Mouse (Mus musculus): Measurements from ENCODE around the gene Notch2. TPM values are rescaled to one million over a fixed set of nuclear protein-coding genes. Genes with fewer than 3 reads are reported as not detected.
A peak's percentile ranks its signal among the peaks of the same experiment; 100 is the strongest.

Notch2 gene
- polyA plus RNA-seq (2015; fragmentation: Nextera tagmentation; extraction: Ambion mirVana): 35.4 and 37.8 TPM in 2 replicates

- WGBS: under 1% methylated on average over 95 of the region's 95 CpGs
- Histone ChIP-seq H3K4me3 (peak within 1 kb of the TSS; percentile 87), H3K4me1 (peaks cover 43% of the 10 kb centered on the region)
These were observed at the start of gene Notch2 for GRCm38 (mm10) chr3:98013401-98014281. Notch2 (plus strand) TSS chr3:98013527.

GRCm38 (mm10) chr3:97964878-97965353 is 48.4 kb upstream of the Notch2 start:
- H3K36me3 ChIP-seq: no peaks in the 10 kb centered on the region
- H3K27me3 ChIP-seq: no peaks in the 10 kb centered on the region
- no peak overlapping the region for H3K9ac ChIP-seq
- 0 out of 2 replicates have a peak overlapping the region, but pooled peaks have one; percentile 12 for H3K4me2 ChIP-seq
- peaks cover 33% of the 10 kb centered on the region for H3K4me1 ChIP-seq
- H3K4me3 ChIP-seq: no peak overlapping the region
- WGBS: 23% methylated on average over 14 of the region's 14 CpGs
- no peak for ATAC-seq (ENCODE audit: insufficient number of reproducible peaks, insufficient read depth, low FRiP score, low TSS enrichment, low read depth)
- no peak overlapping the region for H3K27ac ChIP-seq
- H3K9me3 ChIP-seq: no peaks in the 10 kb centered on the region

More at GRCm38 (mm10) chr3:98013401-98014281, at the start of gene Notch2:
- Histone ChIP-seq H3K36me3 (no peaks in the 10 kb centered on the region), H3K27me3 (0 out of 2 replicates have a peak, but pooled peaks cover 4% of the 10 kb centered on the region), H3K9ac (peak within 1 kb of the TSS; percentile 98), H3K9me3 (no peaks in the 10 kb centered on the region), H3K4me2 (peak within 1 kb of the TSS; percentile 71), H3K27ac (peak within 1 kb of the TSS; percentile 99)
- ATAC-seq (ENCODE audit: insufficient number of reproducible peaks, insufficient read depth, low FRiP score, low TSS enrichment, low read depth): peak; percentile 93

GRCm38 (mm10) chr3:97967627-97968026 is 45.7 kb upstream of the Notch2 start:
- Histone ChIP-seq H3K27me3 (no peaks in the 10 kb centered on the region), H3K4me2 (no peak overlapping the region), H3K27ac (no peak overlapping the region), H3K4me1 (peaks cover 21% of the 10 kb centered on the region), H3K36me3 (no peaks in the 10 kb centered on the region), H3K9ac (no peak overlapping the region), H3K9me3 (no peaks in the 10 kb centered on the region), H3K4me3 (no peak overlapping the region)
- no peak for ATAC-seq (ENCODE audit: insufficient number of reproducible peaks, insufficient read depth, low FRiP score, low TSS enrichment, low read depth)
- WGBS: 61% methylated on average over 2 of the region's 2 CpGs

GRCm38 (mm10) chr3:97968191-97968590 is 45.1 kb upstream of the Notch2 start:
- no peaks in the 10 kb centered on the region for H3K9me3 ChIP-seq
- H3K9ac ChIP-seq: no peak overlapping the region
- H3K27ac ChIP-seq: no peak overlapping the region
- H3K27me3 ChIP-seq: no peaks in the 10 kb centered on the region
- peaks cover 18% of the 10 kb centered on the region for H3K4me1 ChIP-seq
- no peaks in the 10 kb centered on the region for H3K36me3 ChIP-seq
- no peak overlapping the region for H3K4me2 ChIP-seq
- H3K4me3 ChIP-seq: no peak overlapping the region
- WGBS: 93% methylated on average over 2 of the region's 2 CpGs
- ATAC-seq (ENCODE audit: insufficient number of reproducible peaks, insufficient read depth, low FRiP score, low TSS enrichment, low read depth): no peak

- H3K27ac ChIP-seq: no peak overlapping the region
- H3K9me3 ChIP-seq: no peaks in the 10 kb centered on the region
- H3K36me3 ChIP-seq: no peaks in the 10 kb centered on the region
- no peak overlapping the region for H3K4me3 ChIP-seq
- no peak for ATAC-seq (ENCODE audit: insufficient number of reproducible peaks, insufficient read depth, low FRiP score, low TSS enrichment, low read depth)
- no peak overlapping the region for H3K4me2 ChIP-seq
- no peaks in the 10 kb centered on the region for H3K27me3 ChIP-seq
- peaks cover 15% of the 10 kb centered on the region for H3K4me1 ChIP-seq
- 62% methylated on average over 1 of the region's 1 CpGs for WGBS
- no peak overlapping the region for H3K9ac ChIP-seq
These were observed 44.3 kb upstream of the Notch2 start for GRCm38 (mm10) chr3:97969019-97969418.

GRCm38 (mm10) chr3:97971117-97971516 is 42.2 kb upstream of the Notch2 start:
- H3K27me3 ChIP-seq: no peaks in the 10 kb centered on the region
- no peak overlapping the region for H3K4me3 ChIP-seq
- no peak overlapping the region for H3K4me2 ChIP-seq
- ATAC-seq (ENCODE audit: insufficient number of reproducible peaks, insufficient read depth, low FRiP score, low TSS enrichment, low read depth): no peak
- H3K9me3 ChIP-seq: no peaks in the 10 kb centered on the region
- no peaks in the 10 kb centered on the region for H3K36me3 ChIP-seq
- 26% methylated on average over 7 of the region's 7 CpGs for WGBS
- H3K4me1 ChIP-seq: peaks cover 6% of the 10 kb centered on the region
- H3K9ac ChIP-seq: no peak overlapping the region
- H3K27ac ChIP-seq: no peak overlapping the region

- Histone ChIP-seq H3K4me3 (no peak overlapping the region), H3K9ac (no peak overlapping the region), H3K27ac (no peak overlapping the region), H3K4me1 (peaks cover 11% of the 10 kb centered on the region), H3K9me3 (no peaks in the 10 kb centered on the region), H3K4me2 (no peak overlapping the region), H3K27me3 (no peaks in the 10 kb centered on the region), H3K36me3 (no peaks in the 10 kb centered on the region)
- WGBS: 63% methylated on average over 5 of the region's 5 CpGs
- ATAC-seq (ENCODE audit: insufficient number of reproducible peaks, insufficient read depth, low FRiP score, low TSS enrichment, low read depth): no peak
These were observed 41.1 kb upstream of the Notch2 start for GRCm38 (mm10) chr3:97972200-97972599.

GRCm38 (mm10) chr3:97972707-97973106 is 40.6 kb upstream of the Notch2 start:
- Histone ChIP-seq H3K36me3 (no peaks in the 10 kb centered on the region), H3K4me3 (no peak overlapping the region), H3K27me3 (no peaks in the 10 kb centered on the region), H3K4me2 (no peak overlapping the region), H3K4me1 (peaks cover 11% of the 10 kb centered on the region), H3K27ac (no peak overlapping the region), H3K9ac (no peak overlapping the region), H3K9me3 (no peaks in the 10 kb centered on the region)
- no peak for ATAC-seq (ENCODE audit: insufficient number of reproducible peaks, insufficient read depth, low FRiP score, low TSS enrichment, low read depth)
- 62% methylated on average over 4 of the region's 4 CpGs for WGBS

GRCm38 (mm10) chr3:97973306-97973705 is 40.0 kb upstream of the Notch2 start:
- WGBS: 29% methylated on average over 2 of the region's 2 CpGs
- H3K4me3 ChIP-seq: no peak overlapping the region
- no peak overlapping the region for H3K4me2 ChIP-seq
- no peak overlapping the region for H3K27ac ChIP-seq
- H3K36me3 ChIP-seq: no peaks in the 10 kb centered on the region
- no peak overlapping the region for H3K9ac ChIP-seq
- ATAC-seq (ENCODE audit: insufficient number of reproducible peaks, insufficient read depth, low FRiP score, low TSS enrichment, low read depth): no peak
- H3K9me3 ChIP-seq: no peaks in the 10 kb centered on the region
- H3K4me1 ChIP-seq: peaks cover 11% of the 10 kb centered on the region
- H3K27me3 ChIP-seq: no peaks in the 10 kb centered on the region

- no peak for ATAC-seq (ENCODE audit: insufficient number of reproducible peaks, insufficient read depth, low FRiP score, low TSS enrichment, low read depth)
These were observed 39.0 kb upstream of the Notch2 start for GRCm38 (mm10) chr3:97974197-97974770.

GRCm38 (mm10) chr3:97976706-97977105 is 36.6 kb upstream of the Notch2 start:
- H3K36me3 ChIP-seq: no peaks in the 10 kb centered on the region
- ATAC-seq (ENCODE audit: insufficient number of reproducible peaks, insufficient read depth, low FRiP score, low TSS enrichment, low read depth): no peak
- no peak overlapping the region for H3K4me2 ChIP-seq
- H3K4me1 ChIP-seq: peaks cover 5% of the 10 kb centered on the region; the same call in 1 of the 2 replicates
- no peak overlapping the region for H3K9ac ChIP-seq
- H3K9me3 ChIP-seq: no peaks in the 10 kb centered on the region
- no peak overlapping the region for H3K4me3 ChIP-seq
- WGBS: 33% methylated on average over 6 of the region's 6 CpGs
- no peaks in the 10 kb centered on the region for H3K27me3 ChIP-seq
- no peak overlapping the region for H3K27ac ChIP-seq

More at GRCm38 (mm10) chr3:97974197-97974770, 39.0 kb upstream of the Notch2 start:
- Histone ChIP-seq H3K36me3 (no peaks in the 10 kb centered on the region), H3K4me1 (peaks cover 11% of the 10 kb centered on the region), H3K9me3 (no peaks in the 10 kb centered on the region), H3K27me3 (no peaks in the 10 kb centered on the region), H3K4me3 (no peak overlapping the region), H3K9ac (no peak overlapping the region), H3K4me2 (no peak overlapping the region), H3K27ac (no peak overlapping the region)
- WGBS: 84% methylated on average over 6 of the region's 6 CpGs

Measured in embryonic facial prominence, embryonic 13.5 days (tissue).